Mouse (Mus musculus): ENCODE measurements around the gene Aldh3a2. TPM values are rescaled to one million over a fixed set of nuclear protein-coding genes. Genes with fewer than 3 reads are reported as not detected.
A peak's percentile ranks its signal among the peaks of the same experiment; 100 is the strongest.
"Not testable (repeated sequence)": the region's sequence is repeated elsewhere in the genome, so short reads cannot be mapped to it uniquely, and the experiment has no call there.

The Aldh3a2 gene
- total RNA-seq, 1 experiment from 2014 or later, result 65.1 TPM

- ATAC-seq (ENCODE audit: extremely low read depth, insufficient number of reproducible peaks, low FRiP score, poor library complexity, severe bottlenecking), result no peak
Measured at GRCm38 (mm10) chr11:61190776-61191175, 76.5 kb downstream of the Aldh3a2 start.

- no peak for ATAC-seq (ENCODE audit: extremely low read depth, insufficient number of reproducible peaks, low FRiP score, poor library complexity, severe bottlenecking)
Measured at GRCm38 (mm10) chr11:61183820-61184219, 83.4 kb downstream of the Aldh3a2 start.

- ATAC-seq (ENCODE audit: extremely low read depth, insufficient number of reproducible peaks, low FRiP score, poor library complexity, severe bottlenecking), result no peak
Measured at GRCm38 (mm10) chr11:61181624-61182023, 85.6 kb downstream of the Aldh3a2 start.

- no peak for ATAC-seq (ENCODE audit: extremely low read depth, insufficient number of reproducible peaks, low FRiP score, poor library complexity, severe bottlenecking)
Measured at GRCm38 (mm10) chr11:61180361-61180760, 86.9 kb downstream of the Aldh3a2 start.

DNA sequence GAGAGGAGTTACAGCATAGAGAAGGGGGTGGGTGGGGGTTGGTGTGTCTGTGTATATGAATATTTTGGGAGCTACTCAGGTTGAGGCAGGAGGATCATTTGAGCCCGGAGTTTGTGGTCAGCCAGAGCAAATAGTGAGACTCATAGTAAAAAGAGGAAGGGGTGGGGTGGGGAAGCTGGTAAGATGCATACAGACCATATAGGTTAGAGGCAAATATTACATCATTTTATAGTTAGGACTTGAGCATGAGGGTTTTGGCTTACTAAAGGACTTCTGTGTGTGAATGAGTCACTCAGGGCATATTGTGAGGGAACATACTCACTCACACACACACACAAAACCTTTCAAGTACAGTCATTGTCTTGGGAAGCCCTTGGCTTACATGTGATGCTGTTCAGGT, 90.9 kb downstream of the Aldh3a2 start:
- peak; percentile 17; the same call in 1 of the 2 replicates for ATAC-seq (ENCODE audit: extremely low read depth, insufficient number of reproducible peaks, low FRiP score, poor library complexity, severe bottlenecking)

DNA sequence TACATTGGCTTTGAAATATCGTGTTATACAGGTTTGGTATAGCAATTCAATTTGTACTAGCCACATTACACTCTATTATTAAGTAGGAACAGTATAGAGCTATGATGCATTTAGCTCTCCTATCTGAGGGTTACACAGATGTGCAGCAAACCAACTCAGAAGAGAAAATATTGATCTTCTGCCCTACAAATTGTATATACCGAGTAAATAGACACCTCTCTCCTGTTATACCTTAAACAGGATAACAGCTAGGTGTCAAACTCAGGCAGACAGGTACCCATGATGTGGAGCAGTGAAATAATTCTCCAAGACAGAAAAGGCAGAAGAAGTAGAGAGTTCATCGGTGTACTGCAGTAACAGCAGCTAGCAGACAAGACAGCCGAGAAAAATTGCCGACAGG, 91.5 kb downstream of the Aldh3a2 start:
- no peak for ATAC-seq (ENCODE audit: extremely low read depth, insufficient number of reproducible peaks, low FRiP score, poor library complexity, severe bottlenecking)

GRCm38 (mm10) chr11:61174821-61175658, 92.2 kb downstream of the Aldh3a2 start, which contains the start of gene Usp22:
TSS of gene Usp22 (minus strand) at chr11:61175055.
- peak; percentile 89 for ATAC-seq (ENCODE audit: extremely low read depth, insufficient number of reproducible peaks, low FRiP score, poor library complexity, severe bottlenecking)

- ATAC-seq (ENCODE audit: extremely low read depth, insufficient number of reproducible peaks, low FRiP score, poor library complexity, severe bottlenecking), result no peak
Measured at GRCm38 (mm10) chr11:61174291-61174820, 92.9 kb downstream of the Aldh3a2 start.

GRCm38 (mm10) chr11:61173477-61173876, 93.8 kb downstream of the Aldh3a2 start:
- not testable (repeated sequence) for ATAC-seq (ENCODE audit: extremely low read depth, insufficient number of reproducible peaks, low FRiP score, poor library complexity, severe bottlenecking)

Other genes with a start within 250 kb of the Aldh3a2 start
- gene Kcnj12, start 244.9 kb downstream of the Aldh3a2 start, total RNA-seq (2017), result not detected in 2 replicates
- gene Tnfrsf13b, start 140.7 kb downstream of the Aldh3a2 start, total RNA-seq (2017), result 162 and 169 TPM in 2 replicates
- 55.9 and 94.3 TPM in 2 replicates for gene Usp22, start 92.4 kb downstream of the Aldh3a2 start, total RNA-seq (2017)
- gene Aldh3a1, start 59.9 kb downstream of the Aldh3a2 start, total RNA-seq (2017), result 0.93 TPM in 1 of 2 replicates, not detected in the other
- gene Slc47a2, start 75.4 kb upstream of the Aldh3a2 start, total RNA-seq (2017), result not detected in 2 replicates
- not detected in 2 replicates for gene Slc47a1, start 110.9 kb upstream of the Aldh3a2 start, total RNA-seq (2017)
- gene Rnf112, start 186.7 kb upstream of the Aldh3a2 start, total RNA-seq (2017), result not detected in 2 replicates
- gene Mfap4, start 218.0 kb upstream of the Aldh3a2 start, total RNA-seq (2017), result not detected in 2 replicates
- gene Mapk7, start 226.9 kb upstream of the Aldh3a2 start, total RNA-seq (2017), result 15.2 and 15.6 TPM in 2 replicates
- 1.2 TPM in 1 of 2 replicates, not detected in the other for gene B9d1, start 237.7 kb upstream of the Aldh3a2 start, total RNA-seq (2017)